Mouse (Mus musculus): Measurements from ENCODE around the gene Ttc7b. TPM values are rescaled to one million over a fixed set of nuclear protein-coding genes. Genes with fewer than 3 reads are reported as not detected.

Ttc7b gene
- polyA plus RNA-seq, 1 experiment from 2014 or later = 8.5 TPM

- peaks cover 60% of the 10 kb centered on the region for H3K4me1 ChIP-seq (ENCODE audit: control insufficient read depth, insufficient read depth, low read length)
- H3K4me2 ChIP-seq (ENCODE audit: low read length) = no peak overlapping the region; the same call in 1 of the 2 replicates
- no peaks in the 10 kb centered on the region for H3K27me3 ChIP-seq (ENCODE audit: control insufficient read depth, insufficient read depth, low read length)
- no peaks in the 10 kb centered on the region for H3K36me3 ChIP-seq (ENCODE audit: control insufficient read depth, insufficient read depth, low read length)
- peak overlapping the region; percentile 29; the same call in 1 of the 2 replicates for H3K9ac ChIP-seq (replicated peaks; ENCODE audit: low read length)
- ATAC-seq (ENCODE audit: low FRiP score, low TSS enrichment) (peak; percentile 66; the same call in 1 of the 2 replicates), DNase-seq (peak; percentile 75)
- no peak overlapping the region for H3K4me3 ChIP-seq (replicated peaks; ENCODE audit: low read depth, low read length)
- WGBS = 16% methylated on average over 12 of the region's 12 CpGs
- peak overlapping the region; percentile 86 for H3K27ac ChIP-seq (replicated peaks; ENCODE audit: low read depth, low read length)
- H3K9me3 ChIP-seq (ENCODE audit: control insufficient read depth, low read length) = no peaks in the 10 kb centered on the region
Observed at GRCm38 (mm10) chr12:100313785-100314375, 206.7 kb downstream of the Ttc7b start.

- Histone ChIP-seq H3K27ac (replicated peaks; ENCODE audit: low read depth, low read length) (peak overlapping the region; percentile 86), H3K27me3 (ENCODE audit: control insufficient read depth, insufficient read depth, low read length) (no peaks in the 10 kb centered on the region), H3K4me3 (replicated peaks; ENCODE audit: low read depth, low read length) (no peak overlapping the region), H3K4me2 (ENCODE audit: low read length) (no peak overlapping the region), H3K9ac (replicated peaks; ENCODE audit: low read length) (0 out of 2 replicates have a peak overlapping the region, but pooled peaks have one; percentile 24), H3K4me1 (ENCODE audit: control insufficient read depth, insufficient read depth, low read length) (peaks cover 65% of the 10 kb centered on the region), H3K9me3 (ENCODE audit: control insufficient read depth, low read length) (no peaks in the 10 kb centered on the region), H3K36me3 (ENCODE audit: control insufficient read depth, insufficient read depth, low read length) (no peaks in the 10 kb centered on the region)
- DNase-seq (no peak), ATAC-seq (ENCODE audit: low FRiP score, low TSS enrichment) (no peak)
- WGBS = 74% methylated on average over 6 of the region's 6 CpGs
Observed at GRCm38 (mm10) chr12:100313209-100313608, 207.4 kb downstream of the Ttc7b start.

- DNase-seq (peak; percentile 49), ATAC-seq (ENCODE audit: low FRiP score, low TSS enrichment) (no peak)
- Histone ChIP-seq H3K4me1 (ENCODE audit: control insufficient read depth, insufficient read depth, low read length) (peaks cover 71% of the 10 kb centered on the region), H3K27me3 (ENCODE audit: control insufficient read depth, insufficient read depth, low read length) (no peaks in the 10 kb centered on the region), H3K9me3 (ENCODE audit: control insufficient read depth, low read length) (no peaks in the 10 kb centered on the region), H3K4me2 (ENCODE audit: low read length) (no peak overlapping the region), H3K27ac (replicated peaks; ENCODE audit: low read depth, low read length) (peak overlapping the region; percentile 55), H3K9ac (replicated peaks; ENCODE audit: low read length) (no peak overlapping the region), H3K4me3 (replicated peaks; ENCODE audit: low read depth, low read length) (no peak overlapping the region), H3K36me3 (ENCODE audit: control insufficient read depth, insufficient read depth, low read length) (no peaks in the 10 kb centered on the region)
- 58% methylated on average over 6 of the region's 6 CpGs for WGBS
Observed at GRCm38 (mm10) chr12:100310471-100311392, 209.9 kb downstream of the Ttc7b start.

- H3K9ac ChIP-seq (replicated peaks; ENCODE audit: low read length) = no peak overlapping the region
- H3K4me3 ChIP-seq (replicated peaks; ENCODE audit: low read depth, low read length) = no peak overlapping the region
- H3K36me3 ChIP-seq (ENCODE audit: control insufficient read depth, insufficient read depth, low read length) = no peaks in the 10 kb centered on the region
- ATAC-seq (ENCODE audit: low FRiP score, low TSS enrichment) (no peak), DNase-seq (no peak)
- H3K4me1 ChIP-seq (ENCODE audit: control insufficient read depth, insufficient read depth, low read length) = peaks cover 55% of the 10 kb centered on the region
- WGBS = 62% methylated on average over 4 of the region's 4 CpGs
- no peaks in the 10 kb centered on the region for H3K27me3 ChIP-seq (ENCODE audit: control insufficient read depth, insufficient read depth, low read length)
- 0 out of 2 replicates have a peak overlapping the region, but pooled peaks have one; percentile 55 for H3K27ac ChIP-seq (replicated peaks; ENCODE audit: low read depth, low read length)
- no peaks in the 10 kb centered on the region for H3K9me3 ChIP-seq (ENCODE audit: control insufficient read depth, low read length)
- H3K4me2 ChIP-seq (ENCODE audit: low read length) = no peak overlapping the region
Observed at GRCm38 (mm10) chr12:100309201-100309600, 211.4 kb downstream of the Ttc7b start.

- 33% methylated on average over 8 of the region's 8 CpGs for WGBS
- peak; percentile 53; the same call in 1 of the 2 replicates for ATAC-seq (ENCODE audit: low FRiP score, low TSS enrichment)
- H3K4me1 ChIP-seq (ENCODE audit: control insufficient read depth, insufficient read depth, low read length) = peaks cover 40% of the 10 kb centered on the region
Observed at GRCm38 (mm10) chr12:100307501-100308260, 212.9 kb downstream of the Ttc7b start.

GRCm38 (mm10) chr12:100306336-100306735 is 214.3 kb downstream of the Ttc7b start:
- 52% methylated on average over 1 of the region's 1 CpGs for WGBS
- no peak overlapping the region for H3K9ac ChIP-seq (replicated peaks; ENCODE audit: low read length)
- no peak overlapping the region for H3K4me2 ChIP-seq (ENCODE audit: low read length)
- ATAC-seq (ENCODE audit: low FRiP score, low TSS enrichment) (no peak), DNase-seq (no peak)
- H3K9me3 ChIP-seq (ENCODE audit: control insufficient read depth, low read length) = no peaks in the 10 kb centered on the region
- no peaks in the 10 kb centered on the region for H3K27me3 ChIP-seq (ENCODE audit: control insufficient read depth, insufficient read depth, low read length)
- peaks cover 3% of the 10 kb centered on the region; the same call in 1 of the 2 replicates for H3K36me3 ChIP-seq (ENCODE audit: control insufficient read depth, insufficient read depth, low read length)
- no peak overlapping the region for H3K4me3 ChIP-seq (replicated peaks; ENCODE audit: low read depth, low read length)
- H3K4me1 ChIP-seq (ENCODE audit: control insufficient read depth, insufficient read depth, low read length) = peaks cover 37% of the 10 kb centered on the region
- H3K27ac ChIP-seq (replicated peaks; ENCODE audit: low read depth, low read length) = no peak overlapping the region

More at GRCm38 (mm10) chr12:100307501-100308260, 212.9 kb downstream of the Ttc7b start:
- Histone ChIP-seq H3K4me3 (replicated peaks; ENCODE audit: low read depth, low read length) (no peak overlapping the region), H3K36me3 (ENCODE audit: control insufficient read depth, insufficient read depth, low read length) (no peaks in the 10 kb centered on the region), H3K9me3 (ENCODE audit: control insufficient read depth, low read length) (no peaks in the 10 kb centered on the region), H3K27ac (replicated peaks; ENCODE audit: low read depth, low read length) (peak overlapping the region; percentile 84), H3K27me3 (ENCODE audit: control insufficient read depth, insufficient read depth, low read length) (no peaks in the 10 kb centered on the region), H3K9ac (replicated peaks; ENCODE audit: low read length) (0 out of 2 replicates have a peak overlapping the region, but pooled peaks have one; percentile 6), H3K4me2 (ENCODE audit: low read length) (no peak overlapping the region)
- DNase-seq = peak; percentile 64

GRCm38 (mm10) chr12:100305051-100305673 is 215.5 kb downstream of the Ttc7b start:
- no peak overlapping the region for H3K4me3 ChIP-seq (replicated peaks; ENCODE audit: low read depth, low read length)
- H3K4me2 ChIP-seq (ENCODE audit: low read length) = no peak overlapping the region
- no peak for ATAC-seq (ENCODE audit: low FRiP score, low TSS enrichment)
- peaks cover 29% of the 10 kb centered on the region for H3K4me1 ChIP-seq (ENCODE audit: control insufficient read depth, insufficient read depth, low read length)
- H3K27me3 ChIP-seq (ENCODE audit: control insufficient read depth, insufficient read depth, low read length) = no peaks in the 10 kb centered on the region
- H3K27ac ChIP-seq (replicated peaks; ENCODE audit: low read depth, low read length) = no peak overlapping the region
- WGBS = 57% methylated on average over 4 of the region's 4 CpGs
- DNase-seq = no peak
- no peak overlapping the region for H3K9ac ChIP-seq (replicated peaks; ENCODE audit: low read length)
- peaks cover 6% of the 10 kb centered on the region; the same call in 1 of the 2 replicates for H3K36me3 ChIP-seq (ENCODE audit: control insufficient read depth, insufficient read depth, low read length)
- H3K9me3 ChIP-seq (ENCODE audit: control insufficient read depth, low read length) = no peaks in the 10 kb centered on the region

- H3K4me3 ChIP-seq (replicated peaks; ENCODE audit: low read depth, low read length) = no peak overlapping the region
- 87% methylated on average over 2 of the region's 2 CpGs for WGBS
- H3K27ac ChIP-seq (replicated peaks; ENCODE audit: low read depth, low read length) = no peak overlapping the region
- peaks cover 26% of the 10 kb centered on the region for H3K4me1 ChIP-seq (ENCODE audit: control insufficient read depth, insufficient read depth, low read length)
- H3K9me3 ChIP-seq (ENCODE audit: control insufficient read depth, low read length) = no peaks in the 10 kb centered on the region
- H3K36me3 ChIP-seq (ENCODE audit: control insufficient read depth, insufficient read depth, low read length) = peaks cover 9% of the 10 kb centered on the region
- H3K4me2 ChIP-seq (ENCODE audit: low read length) = no peak overlapping the region
- no peak overlapping the region for H3K9ac ChIP-seq (replicated peaks; ENCODE audit: low read length)
- no peaks in the 10 kb centered on the region for H3K27me3 ChIP-seq (ENCODE audit: control insufficient read depth, insufficient read depth, low read length)
- DNase-seq (no peak), ATAC-seq (ENCODE audit: low FRiP score, low TSS enrichment) (no peak)
Observed at GRCm38 (mm10) chr12:100304280-100304679, 216.3 kb downstream of the Ttc7b start.

Measured in midbrain, embryonic 14.5 days (tissue).